Mouse (Mus musculus): ENCODE measurements around the gene Stxbp5. TPM values are rescaled to one million over a fixed set of nuclear protein-coding genes. Genes with fewer than 3 reads are reported as not detected.

The Stxbp5 gene
- polyA plus RNA-seq, 1 experiment from 2014 or later: 12.4 TPM

DNA sequence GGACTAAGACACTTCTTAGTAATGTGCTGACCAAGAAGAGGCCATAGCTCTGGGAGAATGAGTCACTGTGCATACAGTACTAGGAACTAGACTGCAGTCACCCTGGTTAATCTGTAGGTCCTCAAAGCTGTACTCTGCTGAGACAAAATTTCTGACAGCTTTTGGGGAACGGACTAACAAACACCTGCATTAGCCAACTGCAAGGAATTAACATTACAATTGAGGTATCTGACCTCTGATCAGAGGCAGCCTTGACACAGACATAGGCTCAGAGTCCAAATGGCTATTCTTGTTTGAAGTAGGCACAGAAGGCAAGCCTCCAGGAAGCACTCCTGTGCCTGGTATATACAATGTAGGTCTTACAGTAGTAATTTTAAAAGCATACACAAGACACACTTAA, 99.3 kb downstream of the Stxbp5 start:
- Histone ChIP-seq H3K4me2 (ENCODE audit: low read length) (no peak overlapping the region), H3K4me1 (ENCODE audit: control insufficient read depth, insufficient read depth, low read length) (no peaks in the 10 kb centered on the region), H3K9ac (replicated peaks; ENCODE audit: low read length) (no peak overlapping the region), H3K36me3 (ENCODE audit: control insufficient read depth, insufficient read depth, low read length) (peaks cover 16% of the 10 kb centered on the region), H3K9me3 (ENCODE audit: control insufficient read depth, low read length) (no peaks in the 10 kb centered on the region), H3K27me3 (ENCODE audit: control insufficient read depth, insufficient read depth, low read length) (no peaks in the 10 kb centered on the region), H3K4me3 (replicated peaks; ENCODE audit: low read depth, low read length) (no peak overlapping the region), H3K27ac (replicated peaks; ENCODE audit: low read depth, low read length) (no peak overlapping the region)
- WGBS: 49% methylated on average over 1 of the region's 1 CpGs
- DNase-seq (no peak), ATAC-seq (ENCODE audit: low FRiP score, low TSS enrichment) (no peak)

DNA sequence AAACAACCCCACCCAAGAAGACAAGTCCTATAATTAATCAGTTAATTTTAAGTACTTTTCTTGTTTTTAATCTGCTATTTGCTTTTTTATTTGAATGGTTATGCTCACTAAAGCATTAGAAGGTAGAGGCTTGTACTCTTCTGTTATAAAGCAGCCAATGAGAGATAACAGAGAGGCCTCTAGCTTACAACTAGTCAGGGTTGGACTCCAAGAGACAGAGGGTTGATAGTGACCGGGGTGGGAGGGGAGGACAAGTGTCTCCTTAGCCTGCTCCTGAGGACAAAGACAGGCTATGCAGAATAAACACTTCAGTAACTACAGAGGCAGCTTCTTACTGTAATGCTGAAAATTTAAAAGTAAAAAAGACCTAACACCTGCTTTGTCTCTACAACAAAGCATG, 101.8 kb downstream of the Stxbp5 start:
- WGBS: 87% methylated on average over 1 of the region's 1 CpGs
- no peaks in the 10 kb centered on the region for H3K27me3 ChIP-seq (ENCODE audit: control insufficient read depth, insufficient read depth, low read length)
- H3K4me3 ChIP-seq (replicated peaks; ENCODE audit: low read depth, low read length): no peak overlapping the region
- DNase-seq (no peak), ATAC-seq (ENCODE audit: low FRiP score, low TSS enrichment) (no peak)
- H3K4me1 ChIP-seq (ENCODE audit: control insufficient read depth, insufficient read depth, low read length): no peaks in the 10 kb centered on the region
- H3K9ac ChIP-seq (replicated peaks; ENCODE audit: low read length): no peak overlapping the region
- peaks cover 16% of the 10 kb centered on the region for H3K36me3 ChIP-seq (ENCODE audit: control insufficient read depth, insufficient read depth, low read length)
- H3K9me3 ChIP-seq (ENCODE audit: control insufficient read depth, low read length): no peaks in the 10 kb centered on the region
- H3K27ac ChIP-seq (replicated peaks; ENCODE audit: low read depth, low read length): no peak overlapping the region
- H3K4me2 ChIP-seq (ENCODE audit: low read length): no peak overlapping the region

GRCm38 (mm10) chr10:9796429-9796828, 104.5 kb downstream of the Stxbp5 start:
- Histone ChIP-seq H3K4me2 (ENCODE audit: low read length) (no peak overlapping the region), H3K27ac (replicated peaks; ENCODE audit: low read depth, low read length) (no peak overlapping the region), H3K4me1 (ENCODE audit: control insufficient read depth, insufficient read depth, low read length) (no peaks in the 10 kb centered on the region), H3K9ac (replicated peaks; ENCODE audit: low read length) (no peak overlapping the region), H3K4me3 (replicated peaks; ENCODE audit: low read depth, low read length) (no peak overlapping the region), H3K27me3 (ENCODE audit: control insufficient read depth, insufficient read depth, low read length) (no peaks in the 10 kb centered on the region), H3K9me3 (ENCODE audit: control insufficient read depth, low read length) (no peaks in the 10 kb centered on the region), H3K36me3 (ENCODE audit: control insufficient read depth, insufficient read depth, low read length) (peaks cover 16% of the 10 kb centered on the region)
- no peak for ATAC-seq (ENCODE audit: low FRiP score, low TSS enrichment)
- no peak for DNase-seq
- 100% methylated on average over 1 of the region's 1 CpGs for WGBS

GRCm38 (mm10) chr10:9794429-9794828, 106.5 kb downstream of the Stxbp5 start:
- Histone ChIP-seq H3K4me2 (ENCODE audit: low read length) (no peak overlapping the region), H3K4me3 (replicated peaks; ENCODE audit: low read depth, low read length) (no peak overlapping the region), H3K36me3 (ENCODE audit: control insufficient read depth, insufficient read depth, low read length) (peaks cover 19% of the 10 kb centered on the region), H3K9me3 (ENCODE audit: control insufficient read depth, low read length) (no peaks in the 10 kb centered on the region), H3K27ac (replicated peaks; ENCODE audit: low read depth, low read length) (no peak overlapping the region), H3K4me1 (ENCODE audit: control insufficient read depth, insufficient read depth, low read length) (no peaks in the 10 kb centered on the region), H3K9ac (replicated peaks; ENCODE audit: low read length) (no peak overlapping the region), H3K27me3 (ENCODE audit: control insufficient read depth, insufficient read depth, low read length) (no peaks in the 10 kb centered on the region)
- ATAC-seq (ENCODE audit: low FRiP score, low TSS enrichment) (no peak), DNase-seq (no peak)

- no peak overlapping the region for H3K9ac ChIP-seq (replicated peaks; ENCODE audit: low read length)
- H3K27me3 ChIP-seq (ENCODE audit: control insufficient read depth, insufficient read depth, low read length): no peaks in the 10 kb centered on the region
- H3K9me3 ChIP-seq (ENCODE audit: control insufficient read depth, low read length): no peaks in the 10 kb centered on the region
- 89% methylated on average over 3 of the region's 3 CpGs for WGBS
- no peak overlapping the region for H3K4me2 ChIP-seq (ENCODE audit: low read length)
- no peak overlapping the region for H3K4me3 ChIP-seq (replicated peaks; ENCODE audit: low read depth, low read length)
- no peak overlapping the region for H3K27ac ChIP-seq (replicated peaks; ENCODE audit: low read depth, low read length)
- ATAC-seq (ENCODE audit: low FRiP score, low TSS enrichment) (no peak), DNase-seq (no peak)
- no peaks in the 10 kb centered on the region for H3K4me1 ChIP-seq (ENCODE audit: control insufficient read depth, insufficient read depth, low read length)
- peaks cover 13% of the 10 kb centered on the region; the same call in 1 of the 2 replicates for H3K36me3 ChIP-seq (ENCODE audit: control insufficient read depth, insufficient read depth, low read length)
Observed at GRCm38 (mm10) chr10:9790947-9791346, 109.9 kb downstream of the Stxbp5 start.

DNA sequence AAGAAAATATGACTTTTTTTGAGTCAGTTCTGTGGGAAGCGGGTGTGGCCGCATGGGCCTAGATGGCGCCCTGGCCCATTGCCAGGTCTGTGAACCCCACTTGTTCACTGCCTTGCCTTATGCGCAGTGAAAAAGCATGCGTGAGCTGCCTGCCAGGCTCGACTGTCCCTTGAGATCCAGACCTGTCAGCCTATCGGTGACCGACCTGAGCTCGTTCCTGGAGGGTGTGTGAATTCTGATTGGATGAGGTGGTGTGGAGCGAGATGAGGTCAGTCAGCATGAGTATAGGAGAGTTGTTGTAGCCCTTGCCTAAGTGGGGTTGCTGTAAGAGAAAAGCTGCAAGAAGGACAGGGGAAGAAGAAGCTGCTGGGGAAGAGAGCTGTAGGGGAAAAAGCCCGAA, 114.4 kb downstream of the Stxbp5 start:
- no peak overlapping the region for H3K27ac ChIP-seq (replicated peaks; ENCODE audit: low read depth, low read length)
- H3K27me3 ChIP-seq (ENCODE audit: control insufficient read depth, insufficient read depth, low read length): no peaks in the 10 kb centered on the region
- H3K4me2 ChIP-seq (ENCODE audit: low read length): no peak overlapping the region
- H3K4me3 ChIP-seq (replicated peaks; ENCODE audit: low read depth, low read length): no peak overlapping the region
- peaks cover 13% of the 10 kb centered on the region; the same call in 1 of the 2 replicates for H3K36me3 ChIP-seq (ENCODE audit: control insufficient read depth, insufficient read depth, low read length)
- DNase-seq (peak; percentile 4), ATAC-seq (ENCODE audit: low FRiP score, low TSS enrichment) (no peak)
- no peak overlapping the region for H3K9ac ChIP-seq (replicated peaks; ENCODE audit: low read length)
- no peaks in the 10 kb centered on the region for H3K9me3 ChIP-seq (ENCODE audit: control insufficient read depth, low read length)
- H3K4me1 ChIP-seq (ENCODE audit: control insufficient read depth, insufficient read depth, low read length): no peaks in the 10 kb centered on the region
- WGBS: 92% methylated on average over 11 of the region's 11 CpGs

GRCm38 (mm10) chr10:9785651-9786050, 115.2 kb downstream of the Stxbp5 start:
- ATAC-seq (ENCODE audit: low FRiP score, low TSS enrichment): no peak
- Histone ChIP-seq H3K4me1 (ENCODE audit: control insufficient read depth, insufficient read depth, low read length) (no peaks in the 10 kb centered on the region), H3K27me3 (ENCODE audit: control insufficient read depth, insufficient read depth, low read length) (no peaks in the 10 kb centered on the region), H3K36me3 (ENCODE audit: control insufficient read depth, insufficient read depth, low read length) (peaks cover 10% of the 10 kb centered on the region; the same call in 1 of the 2 replicates), H3K9me3 (ENCODE audit: control insufficient read depth, low read length) (no peaks in the 10 kb centered on the region), H3K4me3 (replicated peaks; ENCODE audit: low read depth, low read length) (no peak overlapping the region), H3K27ac (replicated peaks; ENCODE audit: low read depth, low read length) (no peak overlapping the region), H3K9ac (replicated peaks; ENCODE audit: low read length) (no peak overlapping the region), H3K4me2 (ENCODE audit: low read length) (no peak overlapping the region)
- DNase-seq: peak; percentile 10
- WGBS: 86% methylated on average over 6 of the region's 6 CpGs

DNA sequence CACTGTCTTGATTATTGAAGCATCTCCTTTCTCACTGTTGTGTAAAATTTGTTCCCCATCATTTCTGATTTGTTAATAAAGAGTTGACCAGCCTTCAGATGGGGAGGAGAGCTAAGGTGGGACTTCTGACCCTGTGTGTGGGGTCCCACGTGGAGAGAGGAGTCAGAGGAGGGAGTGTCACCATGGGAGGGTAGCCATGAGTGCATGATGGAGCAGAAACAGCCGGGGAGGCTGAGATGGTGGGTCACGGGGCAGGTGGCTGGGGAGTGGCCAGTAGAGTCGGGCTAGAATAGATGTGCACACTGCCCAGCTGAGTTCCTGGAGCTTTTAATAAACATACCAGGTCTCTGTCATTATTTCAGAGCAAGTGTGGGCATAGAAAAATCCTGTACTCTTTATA, 121.0 kb downstream of the Stxbp5 start:
- Histone ChIP-seq H3K36me3 (ENCODE audit: control insufficient read depth, insufficient read depth, low read length) (0 out of 2 replicates have a peak, but pooled peaks cover 7% of the 10 kb centered on the region), H3K9ac (replicated peaks; ENCODE audit: low read length) (no peak overlapping the region), H3K27me3 (ENCODE audit: control insufficient read depth, insufficient read depth, low read length) (no peaks in the 10 kb centered on the region), H3K4me3 (replicated peaks; ENCODE audit: low read depth, low read length) (no peak overlapping the region), H3K27ac (replicated peaks; ENCODE audit: low read depth, low read length) (no peak overlapping the region), H3K4me2 (ENCODE audit: low read length) (no peak overlapping the region), H3K9me3 (ENCODE audit: control insufficient read depth, low read length) (no peaks in the 10 kb centered on the region), H3K4me1 (ENCODE audit: control insufficient read depth, insufficient read depth, low read length) (no peaks in the 10 kb centered on the region)
- DNase-seq (no peak), ATAC-seq (ENCODE audit: low FRiP score, low TSS enrichment) (no peak)
- 66% methylated on average over 4 of the region's 4 CpGs for WGBS

DNA sequence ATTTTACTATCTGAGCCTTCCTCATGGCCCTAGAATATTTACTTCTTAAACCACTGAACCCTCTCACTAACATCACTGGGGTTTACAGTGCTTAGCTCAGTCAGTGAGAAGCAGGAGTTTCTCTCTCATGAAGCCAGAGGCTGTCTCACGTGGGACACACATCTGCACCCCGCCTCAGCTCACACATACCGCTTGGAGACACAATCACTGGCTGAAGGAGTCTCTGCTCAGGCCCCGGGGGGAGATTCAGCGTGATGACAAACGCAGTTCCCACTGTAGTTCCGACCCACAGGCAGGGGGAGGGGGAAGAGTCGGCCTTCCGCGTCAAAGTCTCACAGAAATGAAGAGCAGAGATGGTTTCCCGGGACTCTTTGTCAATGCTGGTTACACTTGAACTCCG, 130.6 kb downstream of the Stxbp5 start:
- Histone ChIP-seq H3K27ac (replicated peaks; ENCODE audit: low read depth, low read length) (no peak overlapping the region), H3K9me3 (ENCODE audit: control insufficient read depth, low read length) (no peaks in the 10 kb centered on the region), H3K4me1 (ENCODE audit: control insufficient read depth, insufficient read depth, low read length) (no peaks in the 10 kb centered on the region), H3K27me3 (ENCODE audit: control insufficient read depth, insufficient read depth, low read length) (no peaks in the 10 kb centered on the region), H3K4me3 (replicated peaks; ENCODE audit: low read depth, low read length) (no peak overlapping the region), H3K36me3 (ENCODE audit: control insufficient read depth, insufficient read depth, low read length) (peaks cover 37% of the 10 kb centered on the region), H3K9ac (replicated peaks; ENCODE audit: low read length) (no peak overlapping the region), H3K4me2 (ENCODE audit: low read length) (no peak overlapping the region)
- peak; percentile 12 for DNase-seq
- 63% methylated on average over 12 of the region's 12 CpGs for WGBS
- no peak for ATAC-seq (ENCODE audit: low FRiP score, low TSS enrichment)
